Mouse (Mus musculus): ENCODE results near the gene Slc19a3.

The Slc19a3 gene

DNA sequence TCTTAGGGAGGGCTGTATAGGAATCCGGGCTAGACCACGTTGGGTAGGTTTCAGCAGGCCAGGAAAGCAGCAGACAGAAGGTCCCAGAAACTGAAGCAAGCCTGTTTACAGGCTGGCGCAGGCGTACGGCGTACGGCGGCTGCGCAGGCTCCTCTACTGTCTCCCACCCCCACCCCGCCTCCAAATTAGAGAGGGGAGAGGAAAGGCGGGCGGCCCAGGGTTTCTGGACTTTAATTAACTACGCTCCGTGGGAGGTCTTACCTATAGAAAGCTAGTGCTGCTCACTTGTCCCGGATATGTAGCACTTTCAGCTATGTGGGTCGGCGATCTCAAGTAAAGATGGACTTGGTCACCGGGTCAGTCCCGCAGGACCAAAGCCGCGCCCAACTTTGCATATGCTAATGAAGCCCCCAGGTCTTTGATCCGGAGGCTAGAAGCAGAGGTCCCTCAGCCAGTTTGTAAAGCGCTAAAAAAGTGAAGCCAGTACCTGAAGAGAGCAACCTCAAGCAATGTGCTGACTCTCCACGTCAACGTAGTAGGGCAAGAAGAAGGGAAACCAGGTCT lies at the start of gene Slc19a3:
TSS of gene Slc19a3 (minus strand) at position 340 of the 564 bp plus-strand sequence.
- no peak for DNase-seq (ENCODE audit: low read depth)

DNA sequence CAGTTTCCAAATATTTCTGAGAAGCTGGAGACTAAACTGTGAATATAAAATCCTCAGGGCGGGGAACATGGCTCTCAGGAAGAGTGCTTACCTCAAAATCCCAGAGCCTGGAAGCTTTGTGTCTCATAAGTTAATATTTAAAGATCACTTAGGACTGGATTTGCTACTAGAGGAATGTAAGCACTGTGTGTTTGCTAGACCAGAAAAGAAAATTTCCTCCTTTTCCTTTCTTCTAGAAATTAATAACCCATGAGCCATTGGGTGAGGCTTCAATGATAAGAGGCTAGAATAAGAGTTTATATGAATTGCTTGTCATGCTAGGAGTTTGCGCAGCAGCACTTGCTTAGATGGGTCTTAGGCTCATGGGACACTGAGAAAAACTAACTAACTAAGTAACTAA lies 46.5 kb upstream of the Slc19a3 start:
- no peak for DNase-seq (ENCODE audit: low read depth)

DNA sequence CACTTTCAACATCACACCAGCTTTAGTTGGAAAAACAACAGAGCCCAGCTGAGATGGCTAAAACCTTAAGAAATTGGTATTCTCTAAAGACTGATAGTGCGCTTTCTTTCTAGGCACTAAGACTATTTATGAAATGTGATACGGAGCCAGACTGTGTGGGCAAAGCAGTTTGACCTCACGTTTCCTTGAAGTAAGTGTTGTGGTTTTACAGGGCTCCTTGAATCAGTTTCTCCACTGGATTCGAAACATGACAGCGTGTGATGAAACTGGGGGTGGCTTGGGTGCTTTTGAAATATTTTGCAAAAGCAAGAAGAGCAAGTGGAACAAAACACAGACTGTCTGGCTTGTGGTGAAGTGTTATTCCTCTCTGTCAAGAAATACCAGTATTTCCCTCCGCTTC lies 38.8 kb upstream of the Slc19a3 start:
- no peak for DNase-seq (ENCODE audit: low read depth)

- DNase-seq (ENCODE audit: low read depth): peak; percentile 78
Observed at GRCm38 (mm10) chr1:83076190-83076917, 38.1 kb upstream of the Slc19a3 start.

DNA sequence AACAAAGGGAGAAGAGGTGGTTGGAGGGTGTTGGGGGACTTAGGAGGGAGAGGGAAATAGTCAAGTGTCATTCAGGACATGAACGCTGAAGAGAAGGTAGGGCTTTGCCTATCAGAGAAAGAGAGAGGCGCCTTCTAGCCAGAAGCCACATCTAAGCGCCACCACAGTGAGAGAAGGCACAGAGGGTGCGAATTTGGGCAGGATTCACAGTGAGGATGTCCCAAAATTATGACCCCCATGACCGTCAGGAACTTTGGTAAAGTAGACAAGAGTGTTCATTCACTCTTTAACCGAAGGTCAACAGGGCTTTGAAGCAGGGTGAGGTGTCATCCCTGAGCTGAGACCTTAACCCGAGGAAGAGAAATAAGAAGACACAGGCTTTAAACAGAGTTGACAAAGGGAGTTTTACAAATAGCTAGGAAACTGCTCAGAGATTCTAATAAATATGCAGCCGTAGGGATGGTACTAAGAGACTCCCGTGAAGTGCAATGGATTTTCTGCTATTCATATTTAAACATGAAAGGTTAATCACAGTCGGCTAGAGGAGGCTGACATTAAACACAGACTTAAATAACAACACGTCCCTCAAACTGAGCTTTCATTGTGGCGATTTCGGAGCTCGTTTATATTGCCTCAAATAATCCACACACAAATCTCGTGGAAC lies 37.4 kb upstream of the Slc19a3 start:
- DNase-seq (ENCODE audit: low read depth): no peak

GRCm38 (mm10) chr1:83067205-83067604 lies 29.0 kb upstream of the Slc19a3 start:
- DNase-seq (ENCODE audit: low read depth): no peak

DNA sequence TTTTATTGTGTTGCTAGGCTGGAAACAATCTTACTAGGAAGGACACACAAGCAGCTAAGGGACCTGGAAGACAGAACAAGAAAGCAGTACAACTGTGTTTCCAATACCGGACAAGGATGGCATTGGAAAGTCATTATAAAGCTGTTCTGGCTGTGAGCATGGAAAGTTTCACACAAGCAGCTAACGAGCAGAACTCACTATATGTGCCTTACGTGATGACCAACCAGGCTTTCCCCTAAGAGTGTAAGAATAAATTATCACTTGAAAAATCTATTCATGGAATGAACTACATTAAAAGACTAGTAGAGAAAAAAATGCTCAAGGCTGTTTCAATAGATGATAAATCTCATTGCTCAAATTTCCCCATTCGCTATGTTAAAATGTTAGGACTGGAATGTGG lies 28.3 kb upstream of the Slc19a3 start:
- DNase-seq (ENCODE audit: low read depth): no peak

GRCm38 (mm10) chr1:83064851-83065250 lies 26.6 kb upstream of the Slc19a3 start:
- peak; percentile 77 for DNase-seq (ENCODE audit: low read depth)

- DNase-seq (ENCODE audit: low read depth): peak; percentile 3
Observed at GRCm38 (mm10) chr1:83060643-83061042, 22.4 kb upstream of the Slc19a3 start, which contains the start of gene Krtap28-13. Gene Krtap28-13, plus strand, starts transcription at chr1:83060930.

- no peak for DNase-seq (ENCODE audit: low read depth)
Observed at GRCm38 (mm10) chr1:83059278-83059677, 21.0 kb upstream of the Slc19a3 start, which contains the start of gene A030005K14Rik. Gene A030005K14Rik, minus strand, starts transcription at chr1:83059378.

GRCm38 (mm10) chr1:83058481-83058880 lies 20.2 kb upstream of the Slc19a3 start:
- no peak for DNase-seq (ENCODE audit: low read depth)

DNA sequence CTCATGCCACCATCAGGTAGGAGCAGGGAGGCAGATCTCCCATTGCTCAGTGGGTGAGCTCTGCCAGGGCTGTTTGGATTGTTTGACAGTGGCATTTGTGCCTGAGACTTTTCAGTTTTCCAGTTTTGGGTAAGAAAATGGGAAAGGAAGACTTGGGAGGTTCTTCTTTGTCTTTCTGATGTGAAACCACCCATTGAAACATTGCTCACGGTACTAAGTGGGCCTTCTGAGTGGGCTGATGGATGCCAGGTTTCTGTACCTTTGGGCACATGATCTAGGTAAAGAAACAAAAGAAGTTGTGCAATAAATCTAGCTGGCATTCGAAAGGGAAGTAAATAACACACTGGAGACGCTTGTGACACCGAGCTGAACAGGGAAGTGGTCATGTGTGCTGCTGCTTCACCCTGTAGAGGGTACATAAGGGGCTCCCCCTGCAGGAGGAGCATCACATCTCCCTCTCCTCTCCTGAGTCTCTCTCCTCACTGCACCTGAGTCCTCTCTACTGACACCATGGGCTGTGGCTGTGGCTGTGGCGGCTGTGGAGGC lies 6.7 kb upstream of the Slc19a3 start, which contains the start of gene Gm47969:
TSS of gene Gm47969 (plus strand) at position 51 of the 546 bp plus-strand sequence.
- DNase-seq (ENCODE audit: low read depth): no peak

- no peak for DNase-seq (ENCODE audit: low read depth)
Observed at GRCm38 (mm10) chr1:83042380-83042779, 4.1 kb upstream of the Slc19a3 start, which contains the start of gene Krtap28-10. Gene Krtap28-10, minus strand, starts transcription at chr1:83042480.

- DNase-seq (ENCODE audit: low read depth): no peak
Observed at GRCm38 (mm10) chr1:83039080-83039479, 832 bp upstream of the Slc19a3 start.

DNA sequence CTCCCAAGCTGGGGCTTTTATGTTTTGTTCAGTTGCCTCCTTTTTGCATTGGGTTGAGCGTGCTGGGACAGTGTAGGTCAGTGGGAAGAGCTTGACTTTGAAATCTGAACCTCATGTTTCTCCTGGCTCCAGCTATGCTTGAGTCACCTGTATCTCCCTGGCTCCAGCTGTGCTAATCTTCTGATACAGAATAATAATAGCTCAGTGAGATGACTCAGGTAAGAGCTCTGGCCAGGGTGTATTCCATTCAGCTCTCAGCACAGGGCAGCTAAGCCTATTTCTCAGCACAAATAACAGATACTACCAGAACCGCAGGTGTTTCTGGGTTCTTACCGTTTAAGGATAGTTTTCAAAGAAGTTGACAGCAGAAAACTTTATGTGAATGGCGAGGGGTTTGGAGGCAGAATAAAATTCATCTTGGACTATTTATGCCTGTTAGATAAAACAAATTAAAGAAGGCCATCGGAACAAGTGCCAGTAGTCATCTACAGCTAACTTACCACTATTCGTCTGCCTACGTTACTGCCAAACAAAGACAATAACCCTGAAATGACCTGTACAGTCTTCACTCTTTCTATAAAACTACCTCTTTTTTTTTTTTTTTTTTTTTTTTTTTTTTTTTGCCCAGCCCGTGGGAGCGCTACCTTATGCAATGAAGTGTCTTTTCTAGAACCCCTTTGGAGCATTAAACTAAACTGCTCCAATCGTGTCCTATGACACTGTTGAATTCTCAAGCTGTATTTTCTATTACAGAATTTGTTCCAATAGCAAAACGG lies 1.2 kb downstream of the Slc19a3 start:
- no peak for DNase-seq (ENCODE audit: low read depth)

DNA sequence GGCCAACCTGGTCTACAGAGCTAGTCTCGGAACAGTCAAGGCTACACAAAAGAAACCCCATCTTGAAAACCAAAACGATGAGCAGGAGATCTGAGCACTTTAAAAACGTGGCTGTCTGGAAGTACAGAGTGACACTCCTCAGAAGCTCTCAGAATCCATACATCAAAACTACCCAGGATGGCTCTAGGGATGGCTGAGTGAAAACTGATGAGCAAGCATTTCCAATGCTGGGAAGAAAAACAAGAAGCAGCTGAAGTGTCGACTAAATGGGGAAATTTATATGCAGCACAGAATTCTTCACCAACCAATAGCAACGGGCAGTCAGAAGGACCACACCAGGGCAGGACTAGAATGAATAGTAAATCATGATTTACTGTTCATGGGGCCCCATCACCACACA lies 3.7 kb downstream of the Slc19a3 start:
- DNase-seq (ENCODE audit: low read depth): no peak

GRCm38 (mm10) chr1:83032508-83032907 lies 5.7 kb downstream of the Slc19a3 start:
- DNase-seq (ENCODE audit: low read depth): no peak

DNA sequence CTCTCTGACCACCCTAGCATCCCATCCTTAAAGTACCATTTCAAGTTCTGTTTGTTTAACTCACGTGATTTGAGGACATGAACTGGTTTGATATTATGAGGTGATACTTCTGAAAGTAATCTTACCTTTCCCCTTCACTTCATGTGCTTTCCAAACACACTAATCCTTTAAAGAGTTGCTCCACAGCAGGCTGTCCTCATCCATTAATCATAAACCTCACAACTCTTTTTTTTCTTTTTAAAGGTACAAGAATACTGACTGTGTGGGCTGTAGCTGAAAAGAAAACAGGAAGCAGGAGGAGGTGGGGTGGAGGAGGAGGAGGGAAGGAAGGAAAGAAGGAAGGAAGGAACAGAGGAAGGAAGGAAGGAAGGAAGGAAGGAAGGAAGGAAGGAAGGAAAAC lies 6.3 kb downstream of the Slc19a3 start:
- DNase-seq (ENCODE audit: low read depth): no peak

GRCm38 (mm10) chr1:83016556-83016955 lies 21.7 kb downstream of the Slc19a3 start:
- DNase-seq (ENCODE audit: low read depth): no peak

DNA sequence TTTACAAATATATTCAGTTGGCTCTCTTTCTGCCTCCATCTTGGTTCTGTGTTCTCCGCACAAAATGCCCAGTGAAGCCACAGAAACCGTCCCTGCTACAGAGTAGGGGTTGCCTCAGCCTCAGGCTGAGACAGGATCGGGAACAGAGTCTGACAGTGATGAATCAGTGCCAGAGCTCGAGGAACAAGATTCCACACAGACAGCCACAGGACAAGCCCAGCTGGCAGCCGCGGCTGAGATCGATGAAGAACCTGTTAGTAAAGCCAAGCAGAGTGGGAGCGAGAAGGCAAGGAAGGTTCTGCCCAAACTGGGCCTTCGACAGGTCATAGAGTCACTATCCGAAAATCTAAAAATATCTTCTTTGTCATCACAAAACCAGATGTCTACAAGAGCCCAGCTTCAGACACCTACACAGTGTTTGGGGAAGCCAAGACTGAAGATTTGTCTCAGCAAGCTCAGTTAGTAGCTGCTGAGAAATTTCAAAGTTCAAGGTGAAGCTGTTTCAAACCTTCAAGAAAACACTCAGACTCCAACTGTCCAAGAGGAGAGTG lies 22.8 kb downstream of the Slc19a3 start:
- DNase-seq (ENCODE audit: low read depth): no peak

DNA sequence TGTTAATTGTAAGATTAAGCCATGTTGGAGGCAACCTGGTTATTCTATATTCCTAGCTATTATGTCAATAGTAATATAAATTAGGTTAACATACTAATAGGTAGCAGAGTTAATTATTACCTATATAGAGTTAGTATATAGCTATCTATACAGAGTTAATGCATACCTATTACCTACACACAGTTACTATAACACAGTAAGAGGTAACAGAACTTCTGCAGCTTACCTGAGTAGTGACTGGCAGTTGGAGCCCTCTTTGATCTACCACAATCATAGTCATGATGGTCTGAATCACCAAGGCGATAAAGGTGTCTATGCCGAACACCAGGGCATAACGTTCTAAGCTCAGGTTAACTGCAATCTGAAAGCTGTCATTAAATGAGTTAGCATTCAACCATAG lies 23.8 kb downstream of the Slc19a3 start:
- no peak for DNase-seq (ENCODE audit: low read depth)

DNA sequence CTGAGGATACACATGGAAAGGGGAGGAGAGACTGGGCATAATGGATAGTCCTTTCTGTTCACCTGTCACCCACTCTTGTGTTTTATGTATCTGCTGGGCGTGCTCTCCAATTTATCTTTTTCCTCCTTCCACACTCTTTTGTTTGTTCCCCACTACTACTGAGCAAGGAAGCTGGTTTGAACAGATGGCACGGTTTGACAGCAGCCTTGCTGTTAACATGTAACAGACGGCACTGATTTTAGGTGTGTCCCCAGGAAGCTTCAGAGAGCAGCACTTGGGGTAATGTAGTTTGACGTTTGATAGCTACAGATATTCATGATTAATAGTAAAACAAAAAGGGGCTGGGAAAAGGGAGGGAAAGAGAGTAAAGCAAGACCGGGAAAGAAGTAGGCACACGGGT lies 30.8 kb downstream of the Slc19a3 start:
- DNase-seq (ENCODE audit: low read depth): no peak

Measured in NIH3T3 (cell line).